Mouse (Mus musculus): ENCODE measurements around the gene Spint2. TPM values are rescaled to one million over a fixed set of nuclear protein-coding genes. Genes with fewer than 3 reads are reported as not detected.

The Spint2 gene
- polyA plus RNA-seq, 1 experiment from 2014 or later = 496 TPM

- no peak overlapping the region for H3K9ac ChIP-seq (ENCODE audit: low read depth, low read length)
- no peaks in the 10 kb centered on the region for H3K9me3 ChIP-seq (replicated peaks; ENCODE audit: low read length)
- no peaks in the 10 kb centered on the region for H3K27me3 ChIP-seq (ENCODE audit: insufficient read depth, low read length)
- no peak overlapping the region for H3K27ac ChIP-seq
- no peak for TF ChIP-seq CTCF (IDR thresholded peaks at IDR 0.05; ENCODE audit: low read depth)
- no peak overlapping the region for H3K4me2 ChIP-seq (ENCODE audit: low read length)
- H3K4me3 ChIP-seq (replicated peaks; ENCODE audit: low read depth, low read length) = no peak overlapping the region
- H3K4me1 ChIP-seq (replicated peaks; ENCODE audit: insufficient read depth, low read length) = peaks cover 23% of the 10 kb centered on the region
- no peaks in the 10 kb centered on the region for H3K36me3 ChIP-seq (ENCODE audit: insufficient read depth, low read length)
- DNase-seq (ENCODE audit: low spot score) (no peak), ATAC-seq (replicated peaks; ENCODE audit: low FRiP score, low read depth) (no peak)
- WGBS = 70% methylated on average over 13 of the region's 13 CpGs
Observed at GRCm38 (mm10) chr7:29294111-29294761, 12.5 kb upstream of the Spint2 start.

DNA sequence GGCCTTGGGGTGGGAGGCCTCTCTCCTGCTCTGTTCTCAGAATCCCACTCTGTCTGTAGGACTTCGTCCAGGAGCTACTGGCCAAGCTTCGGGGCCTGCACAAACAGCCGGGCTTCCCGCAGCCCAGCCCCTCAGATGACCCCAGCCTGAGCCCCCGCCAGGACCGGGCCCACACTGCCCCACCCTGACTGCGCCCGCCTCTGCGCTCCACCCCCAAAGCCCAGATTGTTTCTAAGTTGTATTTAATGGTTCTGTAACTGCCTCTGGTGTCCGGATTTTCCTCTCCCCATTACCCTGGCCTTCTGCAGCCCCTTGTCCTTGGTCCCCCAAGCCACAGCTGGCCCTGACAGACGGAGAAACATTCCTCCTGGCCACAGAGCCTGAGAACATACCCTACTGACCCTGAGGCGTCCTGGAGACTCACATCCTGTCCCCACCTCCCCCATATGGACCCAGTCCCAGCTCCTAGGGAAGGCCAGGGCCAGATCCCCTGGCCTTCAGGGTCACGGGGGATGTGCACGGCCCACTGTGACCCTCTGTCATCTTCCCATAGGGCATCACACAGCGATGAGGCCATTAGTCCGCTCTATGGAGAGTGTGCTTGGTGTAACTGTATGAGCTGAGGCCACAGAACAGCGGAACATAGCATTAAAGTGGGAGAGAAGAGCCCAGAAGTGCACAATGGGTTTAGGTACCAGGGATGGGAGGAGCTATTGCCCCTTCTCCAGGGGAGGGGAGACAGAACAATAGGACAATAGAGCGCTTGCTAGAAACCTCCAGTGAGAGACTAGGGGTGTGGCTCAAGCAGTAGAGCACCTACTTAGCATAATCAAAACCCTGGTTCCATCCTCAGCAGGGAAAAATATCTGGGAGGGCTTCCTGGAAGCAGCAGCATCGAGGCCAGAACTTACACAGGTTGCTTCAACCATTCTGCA, 11.7 kb upstream of the Spint2 start:
- Histone ChIP-seq H3K4me2 (ENCODE audit: low read length) (no peak overlapping the region), H3K27me3 (ENCODE audit: insufficient read depth, low read length) (no peaks in the 10 kb centered on the region), H3K4me1 (replicated peaks; ENCODE audit: insufficient read depth, low read length) (peaks cover 26% of the 10 kb centered on the region), H3K27ac (peak overlapping the region; percentile 77), H3K9me3 (replicated peaks; ENCODE audit: low read length) (no peaks in the 10 kb centered on the region), H3K4me3 (replicated peaks; ENCODE audit: low read depth, low read length) (no peak overlapping the region), H3K9ac (ENCODE audit: low read depth, low read length) (no peak overlapping the region), H3K36me3 (ENCODE audit: insufficient read depth, low read length) (no peaks in the 10 kb centered on the region)
- 31% methylated on average over 19 of the region's 19 CpGs for WGBS
- ATAC-seq (replicated peaks; ENCODE audit: low FRiP score, low read depth) = peak; percentile 33; the same call in 1 of the 2 replicates
- TF ChIP-seq CTCF (IDR thresholded peaks at IDR 0.05; ENCODE audit: low read depth) = no peak
- DNase-seq (ENCODE audit: low spot score) = peak; percentile 74

DNA sequence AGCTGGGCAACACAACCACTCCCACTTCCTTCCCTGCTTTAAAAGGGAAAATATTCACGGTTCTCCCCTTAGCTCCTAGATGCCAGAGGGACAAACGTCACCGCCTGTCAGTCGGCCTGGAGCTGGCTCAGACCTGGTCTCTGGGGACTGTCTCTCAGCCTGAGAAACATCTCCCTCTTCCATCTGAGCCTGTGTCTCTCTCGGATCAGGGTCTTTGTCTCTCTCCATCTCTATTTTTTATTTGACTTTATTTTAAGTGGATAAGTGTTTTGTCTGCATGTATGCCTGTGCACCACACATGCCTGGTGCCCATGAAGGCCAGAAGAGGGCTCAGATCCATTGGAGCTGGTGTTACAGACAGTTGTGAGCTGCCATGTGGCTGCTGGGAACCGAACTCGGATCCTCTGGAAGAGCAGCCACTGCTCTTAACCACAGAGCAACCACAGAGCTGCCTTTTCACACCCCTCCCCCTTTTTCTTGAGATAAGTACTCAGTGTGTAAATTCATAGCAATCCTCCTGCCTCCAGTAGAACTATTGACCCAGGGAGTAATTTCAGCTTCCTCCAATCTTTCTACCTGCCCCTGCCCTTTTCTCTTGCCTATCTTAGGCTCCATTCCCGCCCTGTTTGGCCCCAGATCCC, 10.9 kb upstream of the Spint2 start:
- H3K27ac ChIP-seq = peak overlapping the region; percentile 77
- no peak overlapping the region for H3K9ac ChIP-seq (ENCODE audit: low read depth, low read length)
- H3K36me3 ChIP-seq (ENCODE audit: insufficient read depth, low read length) = no peaks in the 10 kb centered on the region
- ATAC-seq (replicated peaks; ENCODE audit: low FRiP score, low read depth) = no peak
- no peak overlapping the region for H3K4me3 ChIP-seq (replicated peaks; ENCODE audit: low read depth, low read length)
- no peak for DNase-seq (ENCODE audit: low spot score)
- 25% methylated on average over 8 of the region's 8 CpGs for WGBS
- no peaks in the 10 kb centered on the region for H3K27me3 ChIP-seq (ENCODE audit: insufficient read depth, low read length)
- no peak overlapping the region for H3K4me2 ChIP-seq (ENCODE audit: low read length)
- H3K4me1 ChIP-seq (replicated peaks; ENCODE audit: insufficient read depth, low read length) = peaks cover 26% of the 10 kb centered on the region
- no peak for TF ChIP-seq CTCF (IDR thresholded peaks at IDR 0.05; ENCODE audit: low read depth)
- no peaks in the 10 kb centered on the region for H3K9me3 ChIP-seq (replicated peaks; ENCODE audit: low read length)

DNA sequence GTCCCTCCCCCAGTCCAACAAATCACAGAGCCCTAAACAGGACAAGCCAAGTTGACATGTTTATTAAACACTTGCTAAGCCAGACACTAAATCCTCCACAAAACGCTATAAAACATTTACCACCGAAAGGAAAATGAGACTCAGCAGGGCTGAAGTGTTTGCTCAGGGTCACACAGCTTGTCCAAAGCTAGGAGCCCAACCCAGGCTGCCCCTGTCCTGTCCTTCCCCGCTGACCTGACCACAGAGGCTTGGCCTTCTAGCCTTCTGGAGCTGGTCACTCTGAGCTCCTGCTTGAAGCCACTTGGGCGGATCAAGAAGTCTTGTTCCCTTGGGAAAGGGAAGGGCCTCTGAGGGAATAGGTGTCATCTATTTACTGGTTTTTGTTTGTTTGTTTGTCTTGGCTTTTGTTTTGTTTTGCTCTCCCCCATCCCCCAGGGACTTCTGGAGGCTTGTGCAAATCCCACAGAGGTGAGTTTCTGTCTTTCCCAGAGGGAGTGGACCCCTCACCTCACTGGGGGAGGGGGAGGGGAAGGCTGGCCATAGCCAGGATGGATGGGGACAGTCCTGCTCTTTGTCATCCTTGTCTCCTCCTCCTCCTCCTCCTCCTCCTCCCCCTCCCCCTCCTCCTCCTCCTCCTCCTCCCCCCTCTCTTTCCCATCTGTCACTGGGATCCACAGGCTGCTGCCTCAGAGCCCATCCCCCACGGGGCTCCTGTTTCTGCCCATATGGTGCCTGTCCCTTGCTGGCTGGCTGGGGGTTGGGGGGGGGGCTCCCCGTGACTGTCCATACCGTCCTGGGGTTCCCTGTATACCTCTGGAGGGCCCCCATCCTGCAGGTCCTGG, 10.1 kb upstream of the Spint2 start:
- no peak for ATAC-seq (replicated peaks; ENCODE audit: low FRiP score, low read depth)

DNA sequence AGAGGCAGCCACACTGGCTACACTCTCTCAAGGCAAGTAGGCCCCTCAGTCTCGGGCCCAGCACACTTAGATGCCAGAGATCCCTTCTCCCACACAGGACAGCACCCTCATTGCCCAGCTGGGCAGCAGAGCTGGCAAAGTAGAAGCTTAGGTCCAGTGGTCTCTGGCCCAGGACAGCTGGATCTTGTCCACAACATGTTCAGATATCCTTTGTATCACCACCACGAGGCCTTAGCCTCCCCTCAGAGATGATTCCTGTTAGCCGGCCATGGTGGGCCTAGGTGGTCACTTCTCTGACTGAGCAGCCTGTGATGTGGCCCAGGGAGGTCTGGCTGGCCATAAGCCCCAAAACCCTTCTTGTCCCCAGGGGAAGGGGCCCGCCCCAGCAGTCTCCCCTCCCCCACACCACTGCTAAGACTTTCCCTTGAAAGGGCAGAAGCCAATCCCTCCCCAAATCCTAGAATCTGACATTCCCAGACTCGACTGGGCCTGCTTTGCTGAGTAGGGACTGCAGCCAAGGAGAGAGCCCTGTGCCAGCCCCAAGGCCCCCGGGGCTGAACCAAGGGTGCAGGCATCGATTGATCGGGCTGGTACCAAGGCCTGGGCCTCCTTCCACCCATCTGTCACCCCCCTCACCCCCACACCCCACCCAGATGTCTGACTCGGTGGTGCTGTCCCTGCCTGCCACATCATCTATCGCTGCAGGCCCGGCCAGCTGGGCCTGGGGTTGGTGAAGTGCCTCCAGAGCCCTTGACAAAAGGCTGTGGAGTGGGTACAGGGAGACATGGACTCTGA, 9.2 kb upstream of the Spint2 start:
- no peaks in the 10 kb centered on the region for H3K9me3 ChIP-seq (replicated peaks; ENCODE audit: low read length)
- H3K36me3 ChIP-seq (ENCODE audit: insufficient read depth, low read length) = no peaks in the 10 kb centered on the region
- peaks cover 26% of the 10 kb centered on the region for H3K4me1 ChIP-seq (replicated peaks; ENCODE audit: insufficient read depth, low read length)
- WGBS = 40% methylated on average over 11 of the region's 11 CpGs
- DNase-seq (ENCODE audit: low spot score) = no peak
- no peak overlapping the region for H3K4me3 ChIP-seq (replicated peaks; ENCODE audit: low read depth, low read length)
- no peak for TF ChIP-seq CTCF (IDR thresholded peaks at IDR 0.05; ENCODE audit: low read depth)
- peak overlapping the region; percentile 75 for H3K27ac ChIP-seq
- no peak overlapping the region for H3K9ac ChIP-seq (ENCODE audit: low read depth, low read length)
- no peak for ATAC-seq (replicated peaks; ENCODE audit: low FRiP score, low read depth)
- no peaks in the 10 kb centered on the region for H3K27me3 ChIP-seq (ENCODE audit: insufficient read depth, low read length)
- H3K4me2 ChIP-seq (ENCODE audit: low read length) = peak overlapping the region; percentile 88

More for the DNA sequence above, 10.1 kb upstream of the Spint2 start:
- peak; percentile 72 for DNase-seq (ENCODE audit: low spot score)
- no peak for TF ChIP-seq CTCF (IDR thresholded peaks at IDR 0.05; ENCODE audit: low read depth)
- Histone ChIP-seq H3K27ac (peak overlapping the region; percentile 77), H3K9me3 (replicated peaks; ENCODE audit: low read length) (no peaks in the 10 kb centered on the region), H3K4me2 (ENCODE audit: low read length) (peak overlapping the region; percentile 88), H3K36me3 (ENCODE audit: insufficient read depth, low read length) (no peaks in the 10 kb centered on the region), H3K27me3 (ENCODE audit: insufficient read depth, low read length) (no peaks in the 10 kb centered on the region), H3K4me3 (replicated peaks; ENCODE audit: low read depth, low read length) (no peak overlapping the region), H3K9ac (ENCODE audit: low read depth, low read length) (no peak overlapping the region), H3K4me1 (replicated peaks; ENCODE audit: insufficient read depth, low read length) (peaks cover 26% of the 10 kb centered on the region)
- WGBS = 25% methylated on average over 5 of the region's 7 CpGs

All from kidney, postnatal 0 days (tissue).